Mouse (Mus musculus) heart, postnatal 14 days (tissue): ENCODE measurements at regions not wholly inside any gene's neighbourhood (a gene's known extent, or its start where the extent isn't known, plus 50 kb on each side); places are given as distances from the start of the nearest gene placed in this dataset.

Source experiments
- DNase-seq, 2 experiments: peaks; one replicate each; pipeline ENCODE4 v3.0.0; 2021 to 2022
- intact Hi-C: fragments of 180-260 bp; cut with DNase I; formaldehyde crosslinking; loops from one replicate; pipeline ENCODE4 v1.15.1; 2025

DNA sequence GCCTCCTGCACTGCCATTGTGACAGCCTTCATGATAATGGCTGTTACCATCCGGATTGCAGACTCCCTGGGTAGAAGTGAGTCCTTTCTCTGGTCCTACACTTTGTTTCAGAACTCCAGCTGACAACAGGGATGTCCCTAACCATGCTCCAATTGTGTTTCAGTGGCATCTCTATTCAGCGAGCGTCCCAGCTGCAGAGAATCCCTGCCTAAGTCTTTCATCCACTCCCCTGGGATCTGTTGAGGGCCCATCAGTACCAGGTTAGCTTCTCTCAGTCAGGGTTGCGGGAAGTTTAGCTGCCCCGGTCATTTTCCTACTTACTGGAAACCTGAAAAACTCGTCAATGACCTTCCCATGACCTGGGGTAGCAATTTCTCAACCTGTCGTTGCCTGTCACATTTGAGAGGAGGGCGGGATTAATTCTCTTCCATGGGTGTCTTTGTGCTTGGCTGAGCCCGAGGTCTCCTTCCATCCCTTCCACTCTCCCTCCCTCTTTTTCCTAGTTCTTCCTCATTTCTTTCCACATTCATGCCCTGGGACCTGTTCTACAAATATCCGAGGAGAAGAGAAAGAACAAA, 97.7 kb downstream of the Tmem30b start:
- DNase-seq: no peak
- intact Hi-C loops: no loop called here

DNA sequence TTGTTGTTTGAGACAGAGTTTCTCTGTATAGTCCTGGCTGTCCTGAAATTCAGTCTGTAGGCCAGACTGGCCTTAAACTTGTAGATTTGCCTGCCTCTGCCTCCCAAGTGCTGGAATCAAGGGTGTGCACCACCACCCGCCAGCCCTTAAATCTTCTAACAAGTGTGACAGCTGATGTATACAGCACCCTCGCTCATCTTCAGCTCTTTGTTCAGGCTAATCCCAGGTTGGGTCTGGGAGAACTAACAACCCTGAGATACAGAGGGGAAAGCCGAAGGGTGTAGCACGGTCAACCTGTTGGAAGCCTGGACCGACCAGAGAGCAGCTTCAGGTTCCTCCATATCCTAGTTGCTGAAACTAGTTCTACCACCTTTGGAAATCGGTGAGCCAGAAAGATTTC, 99.0 kb downstream of the Tmem30b start:
- intact Hi-C loops: no loop called here
- DNase-seq: no peak

DNA sequence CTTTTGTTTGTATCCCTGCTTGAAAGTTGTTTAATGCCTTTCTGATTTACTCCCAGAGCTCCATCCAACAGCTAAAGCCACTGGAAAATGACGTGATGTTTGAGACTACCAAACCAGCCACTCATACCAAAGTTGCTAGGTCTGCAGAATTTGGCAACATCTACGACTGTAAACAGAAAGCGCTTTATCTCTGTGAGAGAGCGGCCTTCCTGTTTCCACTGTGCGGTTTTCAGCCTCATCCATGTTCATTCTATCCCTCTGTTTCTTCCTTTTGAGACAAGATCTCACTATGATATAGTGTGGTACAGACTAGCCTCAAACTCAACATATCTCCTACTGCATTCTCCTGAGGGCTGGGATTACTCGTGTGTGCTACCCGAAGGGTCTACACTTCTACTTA, 100.0 kb downstream of the Tmem30b start:
- intact Hi-C loops: no loop called here
- no peak for DNase-seq

DNA sequence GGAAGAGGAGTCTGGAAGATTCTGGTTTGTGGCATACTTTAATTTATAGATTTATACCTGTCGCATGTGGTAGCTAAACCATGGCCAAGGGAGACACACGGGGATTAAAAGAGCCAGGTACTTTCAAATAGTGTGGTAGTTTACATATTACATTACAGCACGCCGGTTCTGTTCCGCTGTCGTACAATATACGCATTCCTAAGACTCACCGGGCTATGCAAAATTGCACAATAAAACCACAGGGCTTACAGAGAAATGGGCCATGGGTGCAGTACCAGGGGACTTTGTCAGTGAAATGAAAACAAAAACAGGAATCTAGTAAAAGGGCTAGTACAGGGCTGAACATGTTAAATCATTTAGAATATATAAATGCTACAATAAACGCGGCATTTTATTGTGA, 100.6 kb downstream of the Tmem30b start:
- intact Hi-C loops: no loop called here
- DNase-seq: no peak

DNA sequence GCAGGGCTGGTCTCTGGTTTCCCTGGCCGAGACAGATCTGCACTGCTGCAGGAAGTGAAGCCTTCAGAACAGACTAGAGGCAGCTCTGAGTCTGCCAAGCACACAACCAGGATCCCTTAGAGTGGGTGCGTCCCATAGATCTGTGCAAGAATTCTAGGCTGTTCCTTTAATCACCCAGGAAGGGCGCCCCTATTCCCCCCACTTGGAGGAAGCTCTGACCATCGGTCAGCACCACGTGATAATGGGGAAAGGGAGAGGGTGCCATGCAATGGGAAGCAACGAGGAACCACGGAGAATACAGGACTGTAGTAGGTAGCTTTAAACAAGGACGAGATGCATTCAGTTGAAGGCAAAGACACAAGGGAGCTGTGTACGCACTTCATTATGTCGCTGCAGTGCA, 101.1 kb downstream of the Tmem30b start:
- intact Hi-C loops: no loop called here
- no peak for DNase-seq

DNA sequence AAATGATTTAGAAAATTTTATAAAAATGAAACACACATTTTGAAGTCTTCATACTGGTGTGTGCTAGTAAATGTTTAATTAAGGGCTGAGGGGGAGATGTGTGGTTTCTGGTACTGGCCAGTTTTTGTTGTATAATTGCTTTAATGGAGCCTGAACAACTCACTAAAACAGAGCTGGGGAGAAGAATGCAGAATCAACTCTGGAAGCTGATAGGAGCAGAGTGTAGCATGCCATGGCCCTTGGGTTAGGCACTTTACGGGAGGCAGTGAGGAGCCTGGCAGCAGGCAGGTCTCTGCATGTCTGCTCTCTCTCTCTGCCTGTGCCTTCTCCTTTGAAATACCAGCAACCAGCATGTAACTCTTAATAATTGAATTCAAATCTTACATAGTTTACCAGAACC, 104.9 kb downstream of the Tmem30b start:
- intact Hi-C loops: no loop called here

DNA sequence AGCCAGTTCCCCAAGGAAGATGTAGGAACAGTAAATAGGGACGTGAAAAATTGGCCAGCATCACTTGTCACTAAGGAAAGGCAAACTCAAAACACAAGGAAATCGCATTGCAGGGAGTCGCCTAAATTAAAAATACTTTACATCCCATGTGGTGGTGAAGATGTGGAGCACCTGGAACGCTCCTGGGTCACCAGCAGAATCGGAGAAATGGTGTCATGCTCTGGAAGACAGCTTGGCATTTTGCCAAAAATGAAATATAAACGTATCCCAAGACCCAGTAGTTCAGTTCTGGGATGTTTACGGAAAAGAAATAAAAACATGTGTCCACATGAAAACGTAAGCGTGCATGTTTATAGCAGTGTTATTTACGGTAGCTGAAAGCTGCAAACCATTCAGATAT, 111.5 kb downstream of the Tmem30b start:
- intact Hi-C loops: no loop called here
- no peak for DNase-seq

More for the DNA sequence above, 104.9 kb downstream of the Tmem30b start:
- DNase-seq: no peak

DNA sequence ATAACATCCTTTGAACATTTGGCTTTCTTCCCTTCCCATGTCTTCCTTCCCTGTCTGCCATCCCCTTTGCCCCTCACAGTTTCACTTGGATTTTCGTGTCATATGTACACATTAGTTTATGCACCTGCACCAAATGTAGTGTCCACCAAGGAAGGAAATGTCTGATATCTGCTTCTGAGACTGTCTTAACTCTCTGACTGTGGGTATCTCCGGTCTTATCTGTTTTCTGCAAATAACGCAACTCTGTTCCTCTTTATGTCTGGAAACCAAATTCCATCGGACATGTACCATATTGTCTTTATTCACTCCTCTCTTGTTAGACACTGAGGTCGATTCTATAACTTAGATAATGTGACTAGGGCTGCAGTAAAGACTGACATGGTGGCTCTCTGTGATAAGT, 113.6 kb downstream of the Tmem30b start:
- no peak for DNase-seq
- intact Hi-C loops: no loop called here

DNA sequence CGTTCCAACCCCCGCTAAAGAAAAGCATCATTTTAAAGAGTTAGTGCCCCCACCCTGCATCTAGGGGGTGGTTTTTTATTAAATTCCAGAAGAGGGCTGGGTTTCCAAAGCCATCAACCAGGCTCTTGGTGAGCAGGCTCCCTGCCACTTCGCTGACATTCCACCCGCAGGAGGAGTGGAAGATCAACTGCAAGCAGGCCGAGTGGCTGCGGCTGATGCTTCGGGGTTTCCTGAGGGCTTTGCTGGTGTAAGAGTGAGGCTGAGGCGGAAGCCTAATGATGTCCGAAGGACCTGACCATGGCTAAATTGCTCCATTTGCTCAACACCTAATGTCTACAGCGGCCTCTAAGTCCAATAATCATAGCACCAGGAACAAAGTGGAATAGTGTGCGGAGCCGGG, 118.0 kb downstream of the Tmem30b start:
- no peak for DNase-seq
- intact Hi-C loops: no loop called here

DNA sequence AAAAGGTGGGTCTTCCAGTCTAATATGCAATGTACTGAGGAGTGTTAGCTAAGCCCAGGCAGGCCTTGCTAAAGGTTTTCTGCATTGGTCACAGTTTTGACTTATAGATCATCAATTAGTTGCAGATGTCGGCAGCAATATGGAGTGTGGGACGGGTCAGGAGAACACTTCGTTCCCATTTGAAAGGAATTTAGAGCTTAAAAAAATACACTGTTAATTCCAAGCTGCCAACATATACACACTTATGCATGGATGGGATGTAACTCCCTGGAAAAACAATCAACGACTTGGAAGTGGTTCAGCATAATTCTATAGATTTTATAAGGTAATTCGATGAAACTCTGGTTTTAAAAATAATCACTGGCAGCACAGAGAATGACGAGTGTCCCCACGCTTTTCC, 121.4 kb downstream of the Tmem30b start:
- no peak for DNase-seq
- intact Hi-C loops: no loop called here

DNA sequence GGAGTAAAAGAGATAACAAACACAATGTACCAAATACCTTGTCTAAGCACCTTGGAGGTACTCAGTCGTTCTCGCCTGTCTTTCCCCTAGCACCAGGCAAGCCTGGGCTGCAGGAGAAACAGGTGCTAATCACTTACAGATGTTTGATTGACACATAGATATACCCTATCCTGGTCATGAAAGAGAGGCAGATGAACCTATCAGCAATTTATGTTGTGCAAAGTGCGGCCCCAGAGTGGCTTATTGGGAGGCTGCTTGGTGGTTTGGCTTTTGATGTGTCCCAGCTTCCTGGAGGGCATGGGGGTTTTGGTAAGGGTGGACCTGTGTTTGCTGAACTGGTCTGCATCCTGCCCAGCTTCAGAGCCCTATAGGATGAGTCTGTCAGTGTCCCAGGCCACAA, 129.1 kb downstream of the Tmem30b start:
- intact Hi-C loops: no loop called here
- no peak for DNase-seq

DNA sequence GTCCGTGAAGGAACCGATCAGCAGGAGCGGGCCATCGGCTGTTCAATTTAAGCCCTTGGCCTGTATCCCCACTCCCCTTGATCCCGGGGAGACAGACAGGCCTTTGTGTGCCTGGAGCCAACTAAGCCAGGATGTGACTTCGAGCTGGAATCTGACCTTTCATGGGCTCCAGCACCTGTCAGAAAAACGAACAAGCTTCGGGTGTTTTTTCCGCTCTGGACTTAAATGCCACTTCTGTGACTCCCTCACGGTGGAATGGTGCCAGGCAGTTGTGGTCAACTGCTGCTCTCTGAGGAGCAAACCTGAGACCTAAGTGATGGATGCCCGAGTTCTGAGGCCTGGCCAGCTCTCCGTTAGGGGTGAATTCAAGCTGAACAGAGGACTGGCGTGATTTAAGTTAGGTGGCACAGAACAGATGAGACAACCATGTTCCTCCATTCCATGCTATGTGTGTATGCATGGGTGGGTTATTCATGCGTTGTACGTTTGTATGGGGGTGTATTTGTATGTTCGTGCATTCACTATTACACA, 129.8 kb downstream of the Tmem30b start:
- DNase-seq: no peak
- intact Hi-C loops: no loop called here

DNA sequence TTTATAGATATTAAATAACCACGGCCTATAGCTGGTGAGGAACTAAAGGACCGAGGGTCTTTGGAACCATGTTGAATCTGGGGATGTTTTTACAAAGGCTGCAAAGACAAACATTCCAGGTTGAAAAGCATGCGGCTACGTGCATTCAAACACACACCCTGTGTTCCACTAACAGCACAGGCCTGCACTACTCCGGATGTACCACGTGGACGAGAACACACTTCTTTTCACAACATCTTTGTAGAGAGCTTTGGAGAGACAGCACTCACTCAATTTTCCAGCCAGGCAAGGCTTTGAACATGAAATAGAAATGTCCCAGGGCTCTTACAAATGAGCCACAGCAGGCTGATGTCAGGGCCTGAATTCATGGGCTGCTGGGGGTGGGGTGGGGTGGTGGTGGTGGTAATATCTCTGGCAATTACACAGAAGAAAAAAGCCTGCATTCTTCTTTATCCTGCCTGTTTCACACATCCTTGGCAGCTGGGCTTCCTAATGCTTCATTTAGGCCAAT, 129.3 kb downstream of the Slc38a6 start:
- intact Hi-C loops: no loop called here
- DNase-seq: no peak

DNA sequence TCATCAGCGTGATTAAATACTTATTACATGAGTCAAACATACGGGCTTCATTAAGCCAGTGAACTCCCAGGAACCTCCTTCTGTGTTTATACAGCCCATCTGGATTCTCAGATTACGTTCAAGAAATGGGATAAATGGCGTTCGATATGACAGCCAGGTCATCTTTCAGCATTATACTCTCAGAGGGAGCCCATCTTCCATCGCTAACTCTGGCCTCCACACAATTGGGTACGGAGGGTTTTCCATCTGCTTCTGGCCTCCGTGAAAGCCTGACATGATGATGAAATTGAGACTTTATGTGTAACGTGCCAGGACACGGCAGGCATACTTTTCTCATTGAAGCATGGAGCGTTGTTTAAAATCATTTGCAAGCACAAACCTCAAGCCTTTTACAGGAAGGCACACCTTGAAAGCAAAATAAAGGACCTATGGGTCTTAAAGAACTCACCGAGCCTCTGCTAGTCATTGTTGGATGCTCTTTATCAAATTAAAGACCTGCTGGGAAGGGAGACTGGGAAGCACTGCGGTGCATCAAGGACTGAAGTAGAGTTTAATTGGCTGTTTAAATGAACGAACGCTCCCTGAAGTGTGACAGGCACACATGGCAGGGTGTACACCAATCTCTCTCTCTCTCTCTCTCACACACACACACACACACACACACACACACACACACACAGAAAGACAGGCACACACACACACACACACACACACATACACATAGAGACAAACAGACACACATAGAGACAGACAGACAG, 127.0 kb downstream of the Slc38a6 start:
- DNase-seq: no peak
- intact Hi-C loops: loop anchor here (5.0 kb wide), 1 partner anchor 104 kb away; no protein-coding TSS in a partner anchor

DNA sequence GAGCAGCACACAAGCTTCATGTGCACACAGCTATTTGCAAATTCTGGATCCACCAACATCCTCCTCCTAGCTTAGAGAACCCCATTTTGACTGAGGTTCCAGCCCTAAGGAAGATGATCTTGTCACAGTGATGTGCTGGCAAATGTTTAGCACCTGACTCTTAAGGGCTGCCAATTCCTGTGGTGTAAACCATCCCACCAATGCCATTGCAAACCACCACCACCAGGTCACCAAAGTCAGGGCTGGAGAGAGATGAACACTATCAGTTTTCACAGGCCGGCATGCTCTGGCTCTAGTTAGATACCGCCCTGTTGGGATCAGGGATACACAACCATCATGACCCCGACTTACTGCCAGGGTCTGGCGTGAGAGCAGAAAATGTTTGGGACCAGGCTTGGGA, 125.9 kb downstream of the Slc38a6 start:
- no peak for DNase-seq
- intact Hi-C loops: loop anchor here (5.0 kb wide), 1 partner anchor 105 kb away; no protein-coding TSS in a partner anchor

DNA sequence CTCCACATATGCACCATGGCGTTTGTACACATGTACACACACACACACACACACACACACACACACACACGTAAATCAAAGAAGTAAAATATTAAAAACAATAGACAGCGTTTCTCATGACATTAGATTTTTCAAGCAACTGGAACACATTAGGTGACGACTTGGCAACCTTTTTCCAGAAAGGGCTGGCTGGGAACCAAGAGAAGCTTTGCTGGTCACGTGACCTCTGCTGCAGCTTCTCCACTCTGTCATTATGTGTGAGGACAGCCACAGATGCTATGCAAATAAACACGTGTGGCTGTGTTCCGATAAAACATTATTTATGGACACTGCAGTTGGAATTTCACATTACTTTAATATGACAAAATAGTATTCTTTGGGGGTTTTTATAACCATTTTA, 124.3 kb downstream of the Slc38a6 start:
- DNase-seq: peak in 1 of 2 experiments; percentile 59
- intact Hi-C loops: loop anchor here (5.0 kb wide), 1 partner anchor 106 kb away; no protein-coding TSS in a partner anchor

DNA sequence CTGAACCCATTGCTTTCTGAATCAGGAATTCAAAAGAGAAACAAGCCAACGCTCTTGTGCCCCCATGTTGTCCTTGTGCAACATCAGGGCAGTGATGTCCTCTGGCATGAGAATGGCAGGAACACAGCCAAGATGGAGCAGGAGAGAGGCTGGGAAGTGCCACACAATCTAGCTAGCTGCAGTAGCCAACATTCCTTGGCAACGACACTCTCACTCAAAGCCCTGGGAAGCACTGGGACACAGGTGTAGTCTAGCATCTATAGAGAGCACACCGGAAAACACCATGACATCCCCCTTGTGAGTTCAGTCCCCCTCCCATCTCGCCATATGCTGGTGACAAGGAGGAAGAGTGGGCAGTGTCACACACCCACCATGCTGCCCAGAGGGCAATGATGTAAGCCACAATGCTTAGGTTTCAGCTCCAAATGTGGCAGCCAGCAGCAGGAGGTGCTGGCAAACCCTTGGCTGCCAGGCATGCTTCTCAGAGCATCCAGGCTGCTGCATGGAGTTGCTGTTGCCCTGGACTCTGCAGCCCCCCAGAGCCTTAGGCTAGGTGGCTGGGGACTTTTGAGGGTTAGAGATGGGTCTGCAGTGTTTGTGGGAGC, 123.0 kb downstream of the Slc38a6 start:
- intact Hi-C loops: loop anchor here (5.0 kb wide), 2 partner anchors 108 to 122 kb away; partner anchors contain the start of genes Slc38a6 and Trmt5
- DNase-seq: peak; percentile 58 to 82

DNA sequence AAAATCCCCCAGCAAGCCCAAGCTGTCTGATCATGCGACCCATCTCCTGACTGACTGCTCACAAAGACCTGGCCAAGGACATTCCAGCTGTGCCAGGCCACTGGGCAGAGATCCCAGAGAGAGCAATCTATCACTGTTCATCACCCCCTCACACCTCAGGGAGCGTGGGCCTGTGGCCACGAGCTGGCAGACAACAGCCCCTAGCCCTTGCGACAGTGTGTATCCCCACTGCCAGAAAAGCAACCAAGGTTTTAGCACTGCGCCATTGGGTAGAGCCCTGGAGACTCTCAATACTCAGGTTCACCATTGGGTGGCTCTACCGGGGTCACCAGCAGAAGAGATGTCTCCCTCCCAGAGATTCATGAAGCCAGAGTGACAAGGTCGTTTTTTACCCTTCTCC, 122.0 kb downstream of the Slc38a6 start:
- intact Hi-C loops: loop anchor here (5.0 kb wide), 1 partner anchor 121 kb away; the partner anchor contains the start of genes Slc38a6 and Trmt5

DNA sequence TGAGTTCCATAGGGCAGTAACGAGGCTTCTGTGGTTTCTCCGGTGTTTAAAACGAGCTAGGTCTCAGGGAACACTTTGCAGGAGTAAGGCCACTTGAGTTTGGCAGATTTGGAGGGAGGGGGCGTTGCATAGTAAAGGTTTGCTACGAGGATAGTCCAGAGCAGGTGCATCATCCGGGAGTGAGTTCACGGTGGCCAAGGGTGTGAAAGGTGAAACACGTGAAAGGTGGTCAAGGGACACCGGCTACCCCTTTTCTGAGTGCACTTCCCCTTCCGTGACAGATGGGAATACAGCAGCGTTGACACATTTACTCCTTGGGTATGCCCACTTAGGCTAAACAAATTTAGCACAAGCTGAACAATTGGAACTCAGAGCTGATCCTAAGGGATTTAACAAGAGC, 121.6 kb downstream of the Slc38a6 start:
- intact Hi-C loops: loop anchor here (5.0 kb wide), 1 partner anchor 121 kb away; the partner anchor contains the start of genes Slc38a6 and Trmt5
- no peak for DNase-seq

More for the DNA sequence above, 122.0 kb downstream of the Slc38a6 start:
- peak; percentile 79 to 85 for DNase-seq

DNA sequence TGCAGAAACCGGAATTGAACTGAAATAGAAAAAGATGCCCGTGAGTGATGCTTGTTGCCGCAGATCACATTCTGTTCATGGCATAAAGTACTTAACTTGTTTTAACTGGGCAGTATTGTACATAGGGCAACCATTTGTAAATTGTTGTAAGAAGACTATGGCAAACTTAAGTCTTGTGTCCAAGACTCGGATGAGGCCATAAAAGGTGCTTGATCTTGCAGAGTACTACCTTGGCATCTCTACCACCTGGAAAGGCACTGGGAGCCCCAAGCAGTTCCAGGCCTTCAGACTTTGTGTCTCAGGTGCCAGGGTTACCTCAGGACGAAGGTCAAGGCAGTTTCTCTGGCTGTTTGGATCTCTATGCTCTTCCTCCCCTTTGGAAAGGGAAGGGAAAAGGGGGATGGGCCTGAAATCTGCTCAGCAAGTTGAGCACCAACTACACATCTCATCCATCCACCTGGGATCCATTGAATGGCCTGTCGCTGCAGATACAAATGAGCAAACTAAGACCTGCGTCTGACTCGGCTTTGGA, 120.0 kb downstream of the Slc38a6 start:
- DNase-seq: no peak
- intact Hi-C loops: loop anchor here (5.0 kb wide), 1 partner anchor 119 kb away; the partner anchor contains the start of genes Slc38a6 and Trmt5

DNA sequence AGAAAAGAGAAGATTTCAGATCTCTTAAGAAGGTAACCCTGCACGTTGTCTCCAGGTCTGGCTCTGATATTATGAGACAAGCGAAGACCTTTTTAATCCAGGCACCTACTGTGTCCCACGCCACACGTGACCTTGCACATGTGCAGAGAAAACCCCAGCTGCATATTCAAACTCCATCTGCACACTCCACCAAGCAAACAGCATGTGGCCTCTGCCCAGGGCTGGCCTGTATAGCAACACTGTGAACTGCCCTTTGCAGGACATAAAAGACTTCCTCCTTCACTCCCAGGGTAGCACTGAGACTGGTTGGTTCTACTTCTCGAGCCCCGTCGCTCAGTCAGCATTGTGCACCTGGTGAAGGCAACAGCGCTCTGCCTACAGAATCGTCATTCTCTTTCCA, 119.0 kb downstream of the Slc38a6 start:
- no peak for DNase-seq
- intact Hi-C loops: loop anchor here (5.0 kb wide), 1 partner anchor 118 kb away; the partner anchor contains the start of genes Slc38a6 and Trmt5
